Mouse (Mus musculus): ENCODE data around the gene Dusp11. TPM values are rescaled to one million over a fixed set of nuclear protein-coding genes. Genes with fewer than 3 reads are reported as not detected.

Gene Dusp11
- 278 TPM for polyA plus RNA-seq (2017; shearing (Covaris generic))

GRCm38 (mm10) chr6:85961101-85962091 is at the start of gene Dusp11:
TSS of gene Dusp11 (minus strand) at chr6:85961667.

DNA sequence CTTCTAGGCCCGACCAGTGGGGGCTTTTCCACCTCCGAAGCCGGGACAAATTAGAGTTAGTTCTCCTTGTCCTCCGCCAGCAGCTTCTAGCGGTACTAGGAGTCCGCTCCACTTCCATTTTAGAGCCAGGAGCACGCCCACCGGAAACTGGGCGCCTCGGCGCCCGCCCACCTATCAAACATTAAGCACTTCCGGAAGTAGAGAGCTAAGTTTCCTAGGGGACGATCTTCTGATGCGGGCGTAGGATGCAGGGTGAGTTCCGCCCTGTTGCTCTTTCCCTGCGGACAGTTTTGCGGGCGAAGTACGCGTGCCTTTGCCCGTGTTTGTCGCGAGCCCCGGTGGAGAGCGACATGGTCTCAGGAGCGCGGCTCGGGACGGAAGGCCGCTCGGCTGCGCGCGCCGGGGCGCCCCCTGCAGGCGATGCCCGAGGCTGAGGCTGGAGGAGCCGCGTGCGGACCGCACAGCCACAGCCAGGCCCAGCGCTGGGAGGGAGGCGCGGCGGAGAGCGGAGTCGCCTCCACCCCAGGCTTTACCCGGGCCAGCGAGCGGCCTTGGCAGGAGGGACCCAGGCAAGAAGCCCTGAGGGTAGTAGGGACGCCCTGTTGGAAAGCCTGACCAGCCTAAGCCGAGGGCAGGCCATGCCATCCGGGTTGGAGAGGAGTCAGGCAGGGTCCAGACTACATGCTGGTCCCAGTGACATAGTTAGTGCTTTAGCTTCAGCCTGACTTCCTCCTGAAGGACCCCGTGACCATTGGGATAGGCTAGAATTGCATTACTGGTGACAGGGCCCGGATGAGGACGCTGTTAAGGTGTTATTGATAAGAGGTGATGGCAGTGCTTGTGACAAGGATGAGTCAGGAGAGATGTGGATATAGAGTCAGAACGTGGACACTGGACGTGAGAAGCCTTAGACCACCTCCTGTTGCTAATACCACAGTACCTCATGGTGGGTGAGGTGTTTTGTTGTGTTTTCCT is 45.6 kb downstream of the Dusp11 start, which contains the start of gene Nat8f1:
Gene Nat8f1 (minus strand): TSS at position 149 of the 975 bp plus-strand sequence.

GRCm38 (mm10) chr6:85911587-85911986 is 49.9 kb downstream of the Dusp11 start, which contains the start of gene Tprkb:
TSS of gene Tprkb (plus strand) at chr6:85911865.

DNA sequence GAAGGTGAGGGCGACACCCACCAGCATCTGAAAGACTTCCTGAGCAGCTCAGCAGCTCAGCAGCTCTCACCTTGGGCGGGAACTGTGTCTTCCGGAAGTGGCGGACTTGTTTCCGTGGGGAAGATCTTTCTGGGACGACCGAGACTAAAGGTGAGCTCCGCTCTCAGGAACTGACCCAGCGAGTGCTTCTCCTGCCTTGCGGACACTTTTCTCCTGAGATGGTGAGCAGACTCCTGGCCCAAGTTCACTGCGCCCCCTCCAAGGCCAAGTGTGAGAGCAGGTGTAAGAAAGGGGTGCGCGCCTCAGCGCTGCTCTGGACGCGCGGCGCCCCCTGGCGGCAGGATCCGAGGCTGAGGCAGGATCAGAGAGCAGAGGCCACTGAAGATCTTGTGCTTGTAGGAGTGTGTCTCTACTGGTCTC is 56.8 kb downstream of the Dusp11 start, which contains the start of gene Nat8f4:
Gene Nat8f4 (minus strand): TSS at position 243 of the 420 bp plus-strand sequence.

Other genes starting within 250 kb of the Dusp11 start
- gene Nat8f7, start 248.5 kb downstream of the Dusp11 start, polyA plus RNA-seq (2017; shearing (Covaris generic)): not detected
- not detected for gene Nat8f3, start 195.9 kb downstream of the Dusp11 start, polyA plus RNA-seq (2017; shearing (Covaris generic))
- gene Nat8f6, start 140.7 kb downstream of the Dusp11 start, polyA plus RNA-seq (2017; shearing (Covaris generic)): not detected
- not detected for gene Nat8f5, start 140.7 kb downstream of the Dusp11 start, polyA plus RNA-seq (2017; shearing (Covaris generic))
- not detected for gene Nat8, start 129.6 kb downstream of the Dusp11 start, polyA plus RNA-seq (2017; shearing (Covaris generic))
- not detected for gene Nat8f2, start 92.5 kb downstream of the Dusp11 start, polyA plus RNA-seq (2017; shearing (Covaris generic))
- 2.8 TPM for gene Nat8f4, start 56.8 kb downstream of the Dusp11 start, polyA plus RNA-seq (2017; shearing (Covaris generic))
- gene Tprkb, start 49.8 kb downstream of the Dusp11 start, polyA plus RNA-seq (2017; shearing (Covaris generic)): 25.1 TPM
- gene Nat8f1, start 46.0 kb downstream of the Dusp11 start, polyA plus RNA-seq (2017; shearing (Covaris generic)): 3.3 TPM
- not detected for gene Figla, start 54.5 kb upstream of the Dusp11 start, polyA plus RNA-seq (2017; shearing (Covaris generic))
- gene Add2, start 67.0 kb upstream of the Dusp11 start, polyA plus RNA-seq (2017; shearing (Covaris generic)): not detected
- not detected for gene Tgfa, start 233.6 kb upstream of the Dusp11 start, polyA plus RNA-seq (2017; shearing (Covaris generic))